Mouse (Mus musculus): Measurements from ENCODE around the gene Tada2b.

DNA sequence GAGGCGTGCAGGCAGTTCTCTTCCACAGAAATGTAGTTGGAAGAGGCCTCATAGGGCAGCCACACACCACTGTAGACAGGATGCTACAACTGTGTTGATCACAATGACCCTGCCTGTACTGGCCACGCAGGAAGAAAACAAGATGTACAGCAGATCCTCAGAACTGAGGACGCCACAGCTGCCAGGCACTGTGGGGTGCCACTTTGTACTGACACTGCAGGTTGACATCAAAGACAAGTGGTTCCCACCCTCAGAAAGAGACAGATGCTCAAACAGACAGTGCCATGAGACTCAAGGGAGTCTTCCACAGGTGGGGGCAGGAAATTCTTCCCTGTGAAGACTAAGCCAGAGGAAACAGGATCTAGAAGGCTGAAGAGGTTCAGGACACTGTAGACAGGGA, 35.7 kb upstream of the Tada2b start:
- TF ChIP-seq EP300 (optimal IDR thresholded peaks at IDR 0.05): no peak
- TF ChIP-seq CTCF (IDR thresholded peaks at IDR 0.05; ENCODE audit: low read depth): no peak
